Mouse (Mus musculus) G1E (cell line): ENCODE results near the gene Lamtor2.

Experiments
- CTCF ChIP-seq: IDR thresholded peaks from 2 replicates; pipeline ENCODE4 v1.5.1; 2012; ENCODE audit warnings: low read depth, low read length, inconsistent platforms, mixed read lengths
- GATA2 ChIP-seq: IDR thresholded peaks from 2 replicates; pipeline ENCODE4 v1.6.1; 2012; ENCODE audit warnings: low read depth, low read length, inconsistent platforms, borderline replicate concordance
- TAL1 ChIP-seq: conservative IDR thresholded peaks from 2 replicates; pipeline ENCODE4 v1.6.1; 2012; ENCODE audit warnings: low read depth, low read length, inconsistent platforms, mixed read lengths

DNA sequence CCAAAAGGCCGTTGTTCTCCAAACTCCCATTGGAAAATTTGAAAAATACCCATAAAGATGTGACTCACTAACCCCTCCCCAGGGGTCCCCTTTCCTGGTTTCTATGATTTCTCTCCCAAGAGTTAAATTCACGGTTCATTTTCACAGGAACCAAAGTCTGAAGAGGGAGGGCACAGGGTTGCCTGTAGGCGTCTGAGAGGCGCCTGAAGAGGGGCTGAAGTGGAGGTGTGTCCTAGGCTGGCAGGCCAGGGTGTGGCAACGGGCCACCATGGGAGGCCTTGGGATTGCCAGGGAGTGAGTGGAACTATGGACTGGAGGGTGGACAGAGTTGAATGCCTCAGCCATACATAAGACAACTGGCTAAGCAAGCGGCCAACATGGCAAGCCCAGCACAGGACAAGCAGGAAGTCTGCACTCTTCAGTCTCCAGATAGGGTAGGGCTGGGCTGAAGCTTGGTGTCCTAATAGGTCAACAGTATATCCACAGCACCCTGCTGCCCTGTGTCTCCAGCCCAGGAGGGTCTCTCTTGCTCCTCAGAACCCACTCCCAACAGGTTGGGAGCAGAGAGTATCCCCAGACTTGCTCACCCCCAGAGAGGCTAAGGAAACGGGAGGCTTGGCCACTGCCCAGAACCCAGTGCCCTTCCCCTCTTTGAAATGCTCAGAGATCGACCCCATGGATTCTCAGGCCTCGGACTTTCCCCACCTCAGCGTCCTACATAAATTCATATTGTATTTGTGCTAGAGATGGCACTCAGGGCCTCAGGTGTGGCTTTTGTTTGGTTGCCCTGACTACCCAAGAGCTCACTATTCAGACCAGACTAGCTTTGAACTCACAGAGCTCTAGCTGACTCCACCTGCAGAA, 38.4 kb downstream of the Lamtor2 start:
- no peak for TF ChIP-seq CTCF
- TF ChIP-seq TAL1: no peak
- no peak for TF ChIP-seq GATA2
